ENCODE assay signal across 27 mouse cellular contexts in genomic region chr7:64769768-64770167, GRCm38 (mm10).
DNase-seq lines count a peak whose midpoint lies in the region; ATAC-seq and TF ChIP-seq lines count a peak whose summit lies in the region.
"Had no signal": no experiment of that assay in that cellular context is flagged by ENCODE, and none has a peak within 500 bp of the region (broad histone marks: within the 10 kb centered on the region; RNA-seq: fewer than 3 reads in every experiment).

No protein-coding gene starts in this region.

- no peak overlapping the region for H3K4me2 ChIP-seq in hindbrain, embryonic 12.5 days (replicated peaks)
- H3K4me2 ChIP-seq in hindbrain, postnatal 0 days (ENCODE audit: low read depth, low read length) = no peak overlapping the region
- no peak overlapping the region for H3K4me2 ChIP-seq in midbrain, embryonic 15.5 days
- H3K4me2 ChIP-seq in hindbrain, embryonic 15.5 days = no peak overlapping the region
- no peak overlapping the region for H3K4me2 ChIP-seq in kidney, embryonic 14.5 days (replicated peaks; ENCODE audit: low read depth, low read length)
- H3K4me2 ChIP-seq: intestine, embryonic 15.5 days; liver, embryonic 15.5 days; lung, embryonic 15.5 days had no signal

- peaks cover 8% of the 10 kb centered on the region; the same call in 1 of the 2 replicates for H3K4me1 ChIP-seq in hindbrain, embryonic 12.5 days
- H3K4me1 ChIP-seq in hindbrain, postnatal 0 days (ENCODE audit: insufficient read depth, low read length) = no peaks in the 10 kb centered on the region
- 0 out of 2 replicates have a peak, but pooled peaks cover 3% of the 10 kb centered on the region for H3K4me1 ChIP-seq in midbrain, embryonic 15.5 days
- peaks cover 20% of the 10 kb centered on the region for H3K4me1 ChIP-seq in midbrain, embryonic 10.5 days
- 0 out of 2 replicates have a peak, but pooled peaks cover 9% of the 10 kb centered on the region for H3K4me1 ChIP-seq in hindbrain, embryonic 15.5 days (replicated peaks)
- H3K4me1 ChIP-seq in kidney, embryonic 14.5 days (ENCODE audit: control insufficient read depth, insufficient read depth, low read length) = no peaks in the 10 kb centered on the region
- H3K4me1 ChIP-seq: intestine, embryonic 15.5 days; liver, embryonic 15.5 days; lung, embryonic 15.5 days had no signal

- no peaks in the 10 kb centered on the region for H3K9me3 ChIP-seq in hindbrain, embryonic 12.5 days (replicated peaks)
- H3K9me3 ChIP-seq in hindbrain, postnatal 0 days (ENCODE audit: low read length) = no peaks in the 10 kb centered on the region
- H3K9me3 ChIP-seq in midbrain, embryonic 15.5 days = no peaks in the 10 kb centered on the region
- no peaks in the 10 kb centered on the region for H3K9me3 ChIP-seq in midbrain, embryonic 10.5 days (replicated peaks)
- no peaks in the 10 kb centered on the region for H3K9me3 ChIP-seq in hindbrain, embryonic 15.5 days
- no peaks in the 10 kb centered on the region for H3K9me3 ChIP-seq in kidney, embryonic 14.5 days (ENCODE audit: control insufficient read depth, low read length)
- H3K9me3 ChIP-seq: heart, embryonic 10.5 days; intestine, embryonic 15.5 days; liver, embryonic 15.5 days; lung, embryonic 15.5 days had no signal

- no peak overlapping the region for H3K9ac ChIP-seq in hindbrain, embryonic 12.5 days
- no peak overlapping the region for H3K9ac ChIP-seq in hindbrain, postnatal 0 days (replicated peaks; ENCODE audit: low read length)
- H3K9ac ChIP-seq in midbrain, embryonic 15.5 days = no peak overlapping the region
- no peak overlapping the region for H3K9ac ChIP-seq in hindbrain, embryonic 15.5 days
- H3K9ac ChIP-seq in kidney, embryonic 14.5 days (ENCODE audit: low read depth, low read length) = no peak overlapping the region
- H3K9ac ChIP-seq: intestine, embryonic 15.5 days; liver, embryonic 15.5 days; lung, embryonic 15.5 days had no signal

- 44% methylated on average over 7 of the region's 7 CpGs for WGBS in hindbrain, embryonic 12.5 days
- 37% methylated on average over 7 of the region's 7 CpGs for WGBS in hindbrain, postnatal 0 days
- 70% methylated on average over 7 of the region's 7 CpGs for WGBS in midbrain, embryonic 15.5 days
- 72% methylated on average over 7 of the region's 7 CpGs for WGBS in midbrain, embryonic 10.5 days
- WGBS in hindbrain, embryonic 15.5 days = 44% methylated on average over 7 of the region's 7 CpGs
- WGBS in kidney, embryonic 14.5 days = 59% methylated on average over 7 of the region's 7 CpGs

- peak; percentile 53 for ATAC-seq in hindbrain, embryonic 12.5 days (ENCODE audit: low FRiP score)
- no peak for ATAC-seq in hindbrain, postnatal 0 days
- peak; percentile 22; the same call in 1 of the 2 replicates for ATAC-seq in midbrain, embryonic 15.5 days (replicated peaks)
- ATAC-seq in hindbrain, embryonic 15.5 days (ENCODE audit: low FRiP score, low read depth) = peak; percentile 39; the same call in 1 of the 2 replicates
- ATAC-seq in kidney, embryonic 14.5 days (ENCODE audit: low FRiP score, low TSS enrichment) = no peak
- ATAC-seq: intestine, embryonic 15.5 days had no signal

- H3K27me3 ChIP-seq in hindbrain, embryonic 12.5 days = no peaks in the 10 kb centered on the region
- H3K27me3 ChIP-seq in hindbrain, postnatal 0 days (ENCODE audit: insufficient read depth, low read length) = no peaks in the 10 kb centered on the region
- H3K27me3 ChIP-seq in midbrain, embryonic 15.5 days (replicated peaks) = no peaks in the 10 kb centered on the region
- no peaks in the 10 kb centered on the region for H3K27me3 ChIP-seq in midbrain, embryonic 10.5 days (ENCODE audit: low read depth, poor library complexity, severe bottlenecking)
- H3K27me3 ChIP-seq in hindbrain, embryonic 15.5 days = no peaks in the 10 kb centered on the region
- no peaks in the 10 kb centered on the region for H3K27me3 ChIP-seq in kidney, embryonic 14.5 days (ENCODE audit: control insufficient read depth, insufficient read depth, low read length)
- H3K27me3 ChIP-seq: intestine, embryonic 15.5 days; liver, embryonic 15.5 days; lung, embryonic 15.5 days had no signal

- no peak overlapping the region for H3K4me3 ChIP-seq in hindbrain, embryonic 12.5 days
- H3K4me3 ChIP-seq in hindbrain, postnatal 0 days (ENCODE audit: low read length) = no peak overlapping the region
- no peak overlapping the region for H3K4me3 ChIP-seq in midbrain, embryonic 15.5 days
- no peak overlapping the region for H3K4me3 ChIP-seq in midbrain, embryonic 10.5 days
- H3K4me3 ChIP-seq in hindbrain, embryonic 15.5 days = no peak overlapping the region
- no peak overlapping the region for H3K4me3 ChIP-seq in kidney, embryonic 14.5 days (ENCODE audit: low read length)
- H3K4me3 ChIP-seq: erythroblast, embryonic 14.5 days; heart, embryonic 10.5 days; intestine, embryonic 15.5 days; layer of hippocampus, adult 2 months; liver, embryonic 15.5 days; lung, embryonic 15.5 days had no signal

- no peak for TF ChIP-seq CTCF in hindbrain, postnatal 0 days (IDR thresholded peaks at IDR 0.05; ENCODE audit: low read depth)

- peak overlapping the region; percentile 62 for H3K27ac ChIP-seq in hindbrain, embryonic 12.5 days
- H3K27ac ChIP-seq in hindbrain, postnatal 0 days = no peak overlapping the region
- peak overlapping the region; percentile 51 for H3K27ac ChIP-seq in midbrain, embryonic 15.5 days
- no peak overlapping the region for H3K27ac ChIP-seq in midbrain, embryonic 10.5 days (replicated peaks)
- peak overlapping the region; percentile 56 for H3K27ac ChIP-seq in hindbrain, embryonic 15.5 days (replicated peaks)
- no peak overlapping the region for H3K27ac ChIP-seq in kidney, embryonic 14.5 days (ENCODE audit: low read depth, low read length)
- H3K27ac ChIP-seq: heart, embryonic 10.5 days; intestine, embryonic 15.5 days; layer of hippocampus, adult 2 months; liver, embryonic 15.5 days; lung, embryonic 15.5 days had no signal

- DNase-seq in hindbrain, postnatal 0 days (ENCODE audit: low spot score) = no peak
- no peak for DNase-seq in midbrain, embryonic 10.5 days (ENCODE audit: low spot score)
- no peak for DNase-seq in kidney, postnatal 4 days
- DNase-seq: adrenal gland, adult 2 months; B cell, adult 2 months; cerebellum, adult 11-12 months; cerebellum, postnatal 10 days; gastrocnemius, postnatal 10 days; heart, postnatal 4 days; kidney, adult 8-10 months; kidney, postnatal 14 days; layer of hippocampus, postnatal 36 days; liver; lung, postnatal 36 days; right cerebral cortex, adult 18-20 months; right cerebral cortex, postnatal 4 days; thymus, postnatal 14 days had no signal

- H3K36me3 ChIP-seq in hindbrain, embryonic 12.5 days = no peaks in the 10 kb centered on the region
- no peaks in the 10 kb centered on the region for H3K36me3 ChIP-seq in hindbrain, postnatal 0 days (ENCODE audit: insufficient read depth, low read length)
- H3K36me3 ChIP-seq in midbrain, embryonic 15.5 days (replicated peaks) = no peaks in the 10 kb centered on the region
- no peaks in the 10 kb centered on the region for H3K36me3 ChIP-seq in midbrain, embryonic 10.5 days
- H3K36me3 ChIP-seq in hindbrain, embryonic 15.5 days = no peaks in the 10 kb centered on the region
- H3K36me3 ChIP-seq in kidney, embryonic 14.5 days (ENCODE audit: control insufficient read depth, insufficient read depth, low read length) = no peaks in the 10 kb centered on the region
- H3K36me3 ChIP-seq: heart, embryonic 10.5 days; intestine, embryonic 15.5 days; liver, embryonic 15.5 days; lung, embryonic 15.5 days had no signal

Comparison
In these comparisons a context has a peak if more than half of its experiments do, and no peak if none do; other contexts are left out.
1. ATAC-seq: peak in hindbrain, embryonic 12.5 days (single experiment), midbrain, embryonic 15.5 days (single experiment) and hindbrain, embryonic 15.5 days (single experiment); none in hindbrain, postnatal 0 days (single experiment) and kidney, embryonic 14.5 days (single experiment).
2. H3K27ac ChIP-seq: peak in hindbrain, embryonic 12.5 days (single experiment), midbrain, embryonic 15.5 days (single experiment) and hindbrain, embryonic 15.5 days (single experiment); none in hindbrain, postnatal 0 days (single experiment), midbrain, embryonic 10.5 days (single experiment) and kidney, embryonic 14.5 days (single experiment).